In genomic region chr9:9245994-9246393, GRCm38 (mm10) we compare ENCODE assay signal across 32 mouse cellular contexts. TPM values are rescaled to one million over a fixed set of nuclear protein-coding genes. Genes with fewer than 3 reads are reported as not detected.
DNase-seq lines count a peak whose midpoint lies in the region; ATAC-seq and TF ChIP-seq lines count a peak whose summit lies in the region.
"Had no signal": no experiment of that assay in that cellular context is flagged by ENCODE, and none has a peak within 500 bp of the region (broad histone marks: within the 10 kb centered on the region; RNA-seq: fewer than 3 reads in every experiment).

No protein-coding gene starts in this region.

- H3K9me3 ChIP-seq in embryonic facial prominence, embryonic 14.5 days (ENCODE audit: control insufficient read depth, low read length), result no peaks in the 10 kb centered on the region
- no peaks in the 10 kb centered on the region for H3K9me3 ChIP-seq in embryonic facial prominence, embryonic 10.5 days
- H3K9me3 ChIP-seq in limb, embryonic 14.5 days (ENCODE audit: control insufficient read depth, low read length), result no peaks in the 10 kb centered on the region
- H3K9me3 ChIP-seq in limb, embryonic 10.5 days (replicated peaks), result no peaks in the 10 kb centered on the region
- H3K9me3 ChIP-seq in embryonic facial prominence, embryonic 15.5 days (replicated peaks), result no peaks in the 10 kb centered on the region
- no peaks in the 10 kb centered on the region for H3K9me3 ChIP-seq in stomach, embryonic 14.5 days (ENCODE audit: control insufficient read depth, low read depth, low read length)
- H3K9me3 ChIP-seq in hindbrain, embryonic 16.5 days (ENCODE audit: control insufficient read depth, low read length), result no peaks in the 10 kb centered on the region
- H3K9me3 ChIP-seq: embryonic facial prominence, embryonic 12.5 days; forebrain, embryonic 10.5 days; forebrain, embryonic 13.5 days; G1E; heart, embryonic 12.5 days; heart, embryonic 15.5 days; hindbrain, embryonic 10.5 days; hindbrain, embryonic 13.5 days had no signal

- no peak overlapping the region for H3K4me3 ChIP-seq in embryonic facial prominence, embryonic 14.5 days (ENCODE audit: low read depth, low read length)
- no peak overlapping the region for H3K4me3 ChIP-seq in embryonic facial prominence, embryonic 10.5 days
- no peak overlapping the region for H3K4me3 ChIP-seq in limb, embryonic 14.5 days (replicated peaks; ENCODE audit: low read length)
- no peak overlapping the region for H3K4me3 ChIP-seq in limb, embryonic 10.5 days
- no peak overlapping the region for H3K4me3 ChIP-seq in embryonic facial prominence, embryonic 15.5 days (replicated peaks)
- no peak overlapping the region for H3K4me3 ChIP-seq in stomach, embryonic 14.5 days (ENCODE audit: low read depth, low read length)
- no peak overlapping the region for H3K4me3 ChIP-seq in hindbrain, embryonic 16.5 days (ENCODE audit: low read length)
- H3K4me3 ChIP-seq: embryonic facial prominence, embryonic 12.5 days; forebrain, embryonic 10.5 days; forebrain, embryonic 13.5 days; heart, embryonic 12.5 days; heart, embryonic 15.5 days; hindbrain, embryonic 10.5 days; hindbrain, embryonic 13.5 days had no signal

- no peak for TF ChIP-seq POLR2A in limb, embryonic 14.5 days (IDR thresholded peaks at IDR 0.05; ENCODE audit: borderline replicate concordance, extremely low read depth, insufficient read depth, insufficient read length)

- DNase-seq in embryonic facial prominence, embryonic 14.5 days (ENCODE audit: low spot score), result peak; percentile 51
- no peak for DNase-seq in embryonic facial prominence, embryonic 10.5 days (ENCODE audit: low spot score)
- peak; percentile 35 for DNase-seq in limb, embryonic 14.5 days (ENCODE audit: low spot score)
- DNase-seq in limb, embryonic 10.5 days (ENCODE audit: low spot score), result no peak
- DNase-seq in embryo, embryonic 10 days (ENCODE audit: low spot score), result no peak
- DNase-seq: adrenal gland, postnatal 10 days; adrenal gland, postnatal 36 days; B cell, adult 2 months; cerebellum, adult 11 months; cerebellum, adult 2 months; cerebellum, postnatal 10 days; cerebellum, postnatal 36 days; gastrocnemius, postnatal 25 days; heart, adult 18-20 months; heart, postnatal 10 days; heart, postnatal 36 days had no signal

- no peak overlapping the region for H3K27ac ChIP-seq in embryonic facial prominence, embryonic 14.5 days (replicated peaks; ENCODE audit: low read depth, low read length)
- H3K27ac ChIP-seq in embryonic facial prominence, embryonic 10.5 days (replicated peaks), result no peak overlapping the region
- no peak overlapping the region for H3K27ac ChIP-seq in limb, embryonic 14.5 days (replicated peaks; ENCODE audit: low read depth, low read length)
- no peak overlapping the region for H3K27ac ChIP-seq in limb, embryonic 10.5 days
- H3K27ac ChIP-seq in embryonic facial prominence, embryonic 15.5 days (replicated peaks), result 0 out of 2 replicates have a peak overlapping the region, but pooled peaks have one; percentile 4
- H3K27ac ChIP-seq in stomach, embryonic 14.5 days (ENCODE audit: low read length), result no peak overlapping the region
- no peak overlapping the region for H3K27ac ChIP-seq in hindbrain, embryonic 16.5 days (ENCODE audit: low read depth, low read length)
- H3K27ac ChIP-seq: embryonic facial prominence, embryonic 12.5 days; forebrain, embryonic 10.5 days; forebrain, embryonic 13.5 days; heart, embryonic 15.5 days; hindbrain, embryonic 10.5 days; hindbrain, embryonic 13.5 days; hindbrain, postnatal 0 days had no signal

- no peaks in the 10 kb centered on the region for H3K4me1 ChIP-seq in embryonic facial prominence, embryonic 14.5 days (ENCODE audit: control insufficient read depth, insufficient read depth, low read length)
- H3K4me1 ChIP-seq in embryonic facial prominence, embryonic 10.5 days, result no peaks in the 10 kb centered on the region
- no peaks in the 10 kb centered on the region for H3K4me1 ChIP-seq in limb, embryonic 14.5 days (ENCODE audit: control insufficient read depth, insufficient read depth, low read length)
- no peaks in the 10 kb centered on the region for H3K4me1 ChIP-seq in limb, embryonic 10.5 days
- no peaks in the 10 kb centered on the region for H3K4me1 ChIP-seq in embryonic facial prominence, embryonic 15.5 days
- H3K4me1 ChIP-seq in stomach, embryonic 14.5 days (ENCODE audit: control insufficient read depth, insufficient read depth, low read length), result peaks cover 10% of the 10 kb centered on the region; the same call in 1 of the 2 replicates
- H3K4me1 ChIP-seq in hindbrain, embryonic 16.5 days (ENCODE audit: control insufficient read depth, insufficient read depth, low read depth, low read length), result peaks cover 3% of the 10 kb centered on the region; the same call in 1 of the 2 replicates
- H3K4me1 ChIP-seq: embryonic facial prominence, embryonic 12.5 days; hindbrain, embryonic 13.5 days had no signal

- peak; percentile 41; the same call in 1 of the 2 replicates for ATAC-seq in embryonic facial prominence, embryonic 14.5 days (ENCODE audit: low read depth)
- no peak for ATAC-seq in limb, embryonic 14.5 days (ENCODE audit: low FRiP score, low read depth)
- ATAC-seq in embryonic facial prominence, embryonic 15.5 days (ENCODE audit: insufficient number of reproducible peaks, low FRiP score, low TSS enrichment, low read depth), result no peak
- ATAC-seq in stomach, embryonic 14.5 days (ENCODE audit: insufficient number of reproducible peaks, insufficient read depth, low FRiP score, low read depth), result 0 out of 2 replicates have a peak, but pooled peaks have one; percentile 53
- ATAC-seq in hindbrain, embryonic 16.5 days, result no peak
- ATAC-seq: forebrain, embryonic 13.5 days; forebrain, embryonic 16.5 days; hindbrain, postnatal 0 days; inflammation-experienced regulatory T-cells, adult 6 months; Patski had no signal

- H3K36me3 ChIP-seq in embryonic facial prominence, embryonic 14.5 days (ENCODE audit: control insufficient read depth, insufficient read depth, low read length), result no peaks in the 10 kb centered on the region
- no peaks in the 10 kb centered on the region for H3K36me3 ChIP-seq in embryonic facial prominence, embryonic 10.5 days (replicated peaks)
- H3K36me3 ChIP-seq in limb, embryonic 14.5 days (ENCODE audit: control insufficient read depth, insufficient read depth, low read length), result no peaks in the 10 kb centered on the region
- H3K36me3 ChIP-seq in limb, embryonic 10.5 days, result no peaks in the 10 kb centered on the region
- no peaks in the 10 kb centered on the region for H3K36me3 ChIP-seq in embryonic facial prominence, embryonic 15.5 days
- H3K36me3 ChIP-seq in stomach, embryonic 14.5 days (ENCODE audit: control insufficient read depth, insufficient read depth, low read length), result no peaks in the 10 kb centered on the region
- H3K36me3 ChIP-seq in hindbrain, embryonic 16.5 days (ENCODE audit: control insufficient read depth, insufficient read depth, low read length), result no peaks in the 10 kb centered on the region
- H3K36me3 ChIP-seq: embryonic facial prominence, embryonic 12.5 days; forebrain, embryonic 10.5 days; G1E; heart, embryonic 12.5 days; heart, embryonic 15.5 days; hindbrain, embryonic 10.5 days; hindbrain, embryonic 13.5 days had no signal

- no peak overlapping the region for H3K4me2 ChIP-seq in embryonic facial prominence, embryonic 14.5 days (ENCODE audit: low read depth, low read length)
- H3K4me2 ChIP-seq in limb, embryonic 14.5 days (replicated peaks; ENCODE audit: low read depth, low read length, severe bottlenecking), result no peak overlapping the region
- no peak overlapping the region for H3K4me2 ChIP-seq in embryonic facial prominence, embryonic 15.5 days (replicated peaks)
- H3K4me2 ChIP-seq in stomach, embryonic 14.5 days (replicated peaks; ENCODE audit: low read depth, low read length), result no peak overlapping the region
- H3K4me2 ChIP-seq in hindbrain, embryonic 16.5 days (ENCODE audit: low read length), result no peak overlapping the region
- H3K4me2 ChIP-seq: embryonic facial prominence, embryonic 12.5 days; forebrain, embryonic 13.5 days; heart, embryonic 12.5 days; heart, embryonic 15.5 days; hindbrain, embryonic 13.5 days had no signal

- H3K9ac ChIP-seq in embryonic facial prominence, embryonic 14.5 days (ENCODE audit: low read depth, low read length), result no peak overlapping the region
- no peak overlapping the region for H3K9ac ChIP-seq in limb, embryonic 14.5 days (ENCODE audit: low read depth, low read length, severe bottlenecking)
- no peak overlapping the region for H3K9ac ChIP-seq in embryonic facial prominence, embryonic 15.5 days
- H3K9ac ChIP-seq in stomach, embryonic 14.5 days (replicated peaks; ENCODE audit: low read depth, low read length), result no peak overlapping the region
- no peak overlapping the region for H3K9ac ChIP-seq in hindbrain, embryonic 16.5 days (ENCODE audit: low read depth, low read length)
- H3K9ac ChIP-seq: embryonic facial prominence, embryonic 12.5 days; forebrain, embryonic 13.5 days; heart, embryonic 12.5 days; heart, embryonic 15.5 days; hindbrain, embryonic 13.5 days had no signal

- H3K27me3 ChIP-seq in embryonic facial prominence, embryonic 14.5 days (replicated peaks; ENCODE audit: control insufficient read depth, insufficient read depth, low read length), result no peaks in the 10 kb centered on the region
- 0 out of 2 replicates have a peak, but pooled peaks cover 5% of the 10 kb centered on the region for H3K27me3 ChIP-seq in embryonic facial prominence, embryonic 10.5 days (replicated peaks; ENCODE audit: low read depth, poor library complexity, severe bottlenecking)
- H3K27me3 ChIP-seq in limb, embryonic 14.5 days (ENCODE audit: control insufficient read depth, insufficient read depth, low read length), result no peaks in the 10 kb centered on the region
- H3K27me3 ChIP-seq in limb, embryonic 10.5 days (ENCODE audit: low read depth, poor library complexity, severe bottlenecking), result no peaks in the 10 kb centered on the region
- no peaks in the 10 kb centered on the region for H3K27me3 ChIP-seq in embryonic facial prominence, embryonic 15.5 days
- no peaks in the 10 kb centered on the region for H3K27me3 ChIP-seq in stomach, embryonic 14.5 days (ENCODE audit: control insufficient read depth, insufficient read depth, low read length)
- no peaks in the 10 kb centered on the region for H3K27me3 ChIP-seq in hindbrain, embryonic 16.5 days (replicated peaks; ENCODE audit: control insufficient read depth, insufficient read depth, low read length)
- H3K27me3 ChIP-seq: CH12.LX; embryonic facial prominence, embryonic 12.5 days; forebrain, embryonic 13.5 days; heart, embryonic 12.5 days; heart, embryonic 15.5 days; hindbrain, embryonic 13.5 days; Patski had no signal

RNA-seq across cellular contexts. Expression of gene Arhgap42, which starts 7.1 kb away (rescaled TPM):
- 28.8 and 38.5 TPM in 2 replicates for polyA plus RNA-seq in embryonic facial prominence, embryonic 14.5 days (2014; fragmentation: Nextera tagmentation; extraction: Ambion mirVana)
- 35.8 and 36.7 TPM in 2 replicates for polyA plus RNA-seq in embryonic facial prominence, embryonic 10.5 days (2016; fragmentation: Nextera tagmentation; extraction: Ambion mirVana)
- polyA plus RNA-seq in limb, embryonic 14.5 days (2012; rRNA removed), result 21.3 and 22.2 TPM in 2 replicates
- polyA plus RNA-seq in limb, embryonic 14.5 days (2014; fragmentation: Nextera tagmentation; extraction: Ambion mirVana), result 40.5 and 42.2 TPM in 2 replicates
- 39.8 and 43.1 TPM in 2 replicates for polyA plus RNA-seq in limb, embryonic 10.5 days (2016; fragmentation: Nextera tagmentation; extraction: Ambion mirVana)
- 54.5 TPM in 2 replicates for polyA plus RNA-seq in embryonic facial prominence, embryonic 15.5 days (2015; fragmentation: Nextera tagmentation; extraction: Ambion mirVana)
- polyA plus RNA-seq in stomach, embryonic 14.5 days (2014; fragmentation: Nextera tagmentation; extraction: Ambion mirVana), result 37.1 and 44.6 TPM in 2 replicates
- polyA plus RNA-seq in hindbrain, embryonic 16.5 days (2015; fragmentation: Nextera tagmentation; extraction: Ambion mirVana), result 15.7 and 17.1 TPM in 2 replicates
- polyA plus RNA-seq: G1E; inflammation-experienced regulatory T-cells, adult 6 months had no signal

Comparison
In these comparisons a context has a peak if more than half of its experiments do, and no peak if none do; other contexts are left out.
1. ATAC-seq: peak in embryonic facial prominence, embryonic 14.5 days (single experiment) and stomach, embryonic 14.5 days (single experiment); none in limb, embryonic 14.5 days (single experiment), embryonic facial prominence, embryonic 15.5 days (single experiment) and hindbrain, embryonic 16.5 days (single experiment).
2. DNase-seq: peak in embryonic facial prominence, embryonic 14.5 days (single experiment) and limb, embryonic 14.5 days (single experiment); none in embryonic facial prominence, embryonic 10.5 days (single experiment), limb, embryonic 10.5 days (single experiment) and embryo, embryonic 10 days (single experiment).